Mouse (Mus musculus): ENCODE measurements at regions not wholly inside any gene's neighbourhood (a gene's known extent, or its start where the extent isn't known, plus 50 kb on each side); places are given as distances from the start of the nearest gene placed in this dataset.
A peak's percentile ranks its signal among the peaks of the same experiment; 100 is the strongest.

- H3K27me3 ChIP-seq (replicated peaks; ENCODE audit: control insufficient read depth, insufficient read depth, low read length), result no peaks in the 10 kb centered on the region
- no peak for DNase-seq
- 65% methylated on average over 11 of the region's 11 CpGs for WGBS
- no peak overlapping the region for H3K27ac ChIP-seq (ENCODE audit: insufficient read depth, low read depth, low read length)
- no peaks in the 10 kb centered on the region for H3K36me3 ChIP-seq (ENCODE audit: control insufficient read depth, insufficient read depth, low read length)
- H3K4me1 ChIP-seq (ENCODE audit: control insufficient read depth, insufficient read depth, low read length), result no peaks in the 10 kb centered on the region; the same call in 1 of the 2 replicates
- no peak overlapping the region for H3K4me3 ChIP-seq (ENCODE audit: insufficient read depth, low read depth, low read length)
- no peak for TF ChIP-seq CTCF (conservative IDR thresholded peaks at IDR 0.05; ENCODE audit: insufficient read depth, insufficient read length, low read depth, low read length)
- no peak for TF ChIP-seq POLR2A (IDR thresholded peaks at IDR 0.05; ENCODE audit: low read depth, low read length)
These were observed 195.8 kb downstream of the Pten start for GRCm38 (mm10) chr19:32952928-32953687.

GRCm38 (mm10) chr19:32954001-32954605 lies 196.8 kb downstream of the Pten start:
- H3K27ac ChIP-seq (ENCODE audit: insufficient read depth, low read depth, low read length), result no peak overlapping the region
- TF ChIP-seq CTCF (conservative IDR thresholded peaks at IDR 0.05; ENCODE audit: insufficient read depth, insufficient read length, low read depth, low read length), result peak; percentile 57
- TF ChIP-seq POLR2A (IDR thresholded peaks at IDR 0.05; ENCODE audit: low read depth, low read length), result no peak
- H3K4me1 ChIP-seq (ENCODE audit: control insufficient read depth, insufficient read depth, low read length), result no peaks in the 10 kb centered on the region; the same call in 1 of the 2 replicates
- peak; percentile 46 for DNase-seq
- H3K27me3 ChIP-seq (replicated peaks; ENCODE audit: control insufficient read depth, insufficient read depth, low read length), result no peaks in the 10 kb centered on the region
- H3K36me3 ChIP-seq (ENCODE audit: control insufficient read depth, insufficient read depth, low read length), result no peaks in the 10 kb centered on the region
- no peak overlapping the region for H3K4me3 ChIP-seq (ENCODE audit: insufficient read depth, low read depth, low read length)
- 47% methylated on average over 4 of the region's 4 CpGs for WGBS

- no peak overlapping the region for H3K27ac ChIP-seq (ENCODE audit: insufficient read depth, low read depth, low read length)
- no peak for DNase-seq
- no peaks in the 10 kb centered on the region for H3K36me3 ChIP-seq (ENCODE audit: control insufficient read depth, insufficient read depth, low read length)
- TF ChIP-seq CTCF (conservative IDR thresholded peaks at IDR 0.05; ENCODE audit: insufficient read depth, insufficient read length, low read depth, low read length) (no peak), POLR2A (IDR thresholded peaks at IDR 0.05; ENCODE audit: low read depth, low read length) (no peak)
- no peaks in the 10 kb centered on the region for H3K27me3 ChIP-seq (replicated peaks; ENCODE audit: control insufficient read depth, insufficient read depth, low read length)
- WGBS, result over 99% methylated on average over 3 of the region's 3 CpGs
- peaks cover 3% of the 10 kb centered on the region; the same call in 1 of the 2 replicates for H3K4me1 ChIP-seq (ENCODE audit: control insufficient read depth, insufficient read depth, low read length)
- no peak overlapping the region for H3K4me3 ChIP-seq (ENCODE audit: insufficient read depth, low read depth, low read length)
These were observed 197.6 kb downstream of the Pten start for GRCm38 (mm10) chr19:32954942-32955341.

GRCm38 (mm10) chr19:32956143-32956915 lies 199.0 kb downstream of the Pten start:
- Histone ChIP-seq H3K27me3 (replicated peaks; ENCODE audit: control insufficient read depth, insufficient read depth, low read length) (no peaks in the 10 kb centered on the region), H3K4me1 (ENCODE audit: control insufficient read depth, insufficient read depth, low read length) (peaks cover 3% of the 10 kb centered on the region; the same call in 1 of the 2 replicates), H3K27ac (ENCODE audit: insufficient read depth, low read depth, low read length) (no peak overlapping the region), H3K4me3 (ENCODE audit: insufficient read depth, low read depth, low read length) (no peak overlapping the region), H3K36me3 (ENCODE audit: control insufficient read depth, insufficient read depth, low read length) (no peaks in the 10 kb centered on the region)
- WGBS, result 30% methylated on average over 9 of the region's 9 CpGs
- DNase-seq, result no peak
- TF ChIP-seq POLR2A (IDR thresholded peaks at IDR 0.05; ENCODE audit: low read depth, low read length) (no peak), CTCF (conservative IDR thresholded peaks at IDR 0.05; ENCODE audit: insufficient read depth, insufficient read length, low read depth, low read length) (no peak)

- Histone ChIP-seq H3K36me3 (ENCODE audit: control insufficient read depth, insufficient read depth, low read length) (no peaks in the 10 kb centered on the region), H3K4me3 (ENCODE audit: insufficient read depth, low read depth, low read length) (peak overlapping the region; percentile 9; the same call in 1 of the 2 replicates), H3K27ac (ENCODE audit: insufficient read depth, low read depth, low read length) (no peak overlapping the region), H3K4me1 (ENCODE audit: control insufficient read depth, insufficient read depth, low read length) (peaks cover 3% of the 10 kb centered on the region; the same call in 1 of the 2 replicates), H3K27me3 (replicated peaks; ENCODE audit: control insufficient read depth, insufficient read depth, low read length) (no peaks in the 10 kb centered on the region)
- no peak for DNase-seq
- WGBS, result 20% methylated on average over 13 of the region's 13 CpGs
- TF ChIP-seq CTCF (conservative IDR thresholded peaks at IDR 0.05; ENCODE audit: insufficient read depth, insufficient read length, low read depth, low read length) (no peak), POLR2A (IDR thresholded peaks at IDR 0.05; ENCODE audit: low read depth, low read length) (no peak)
These were observed 199.7 kb downstream of the Pten start for GRCm38 (mm10) chr19:32956916-32957558.

- Histone ChIP-seq H3K27ac (ENCODE audit: insufficient read depth, low read depth, low read length) (no peak overlapping the region), H3K4me1 (ENCODE audit: control insufficient read depth, insufficient read depth, low read length) (peaks cover 3% of the 10 kb centered on the region; the same call in 1 of the 2 replicates), H3K27me3 (replicated peaks; ENCODE audit: control insufficient read depth, insufficient read depth, low read length) (no peaks in the 10 kb centered on the region), H3K36me3 (ENCODE audit: control insufficient read depth, insufficient read depth, low read length) (no peaks in the 10 kb centered on the region), H3K4me3 (ENCODE audit: insufficient read depth, low read depth, low read length) (no peak overlapping the region)
- DNase-seq, result no peak
- 85% methylated on average over 4 of the region's 4 CpGs for WGBS
- TF ChIP-seq POLR2A (IDR thresholded peaks at IDR 0.05; ENCODE audit: low read depth, low read length) (no peak), CTCF (conservative IDR thresholded peaks at IDR 0.05; ENCODE audit: insufficient read depth, insufficient read length, low read depth, low read length) (no peak)
These were observed 201.0 kb downstream of the Pten start for GRCm38 (mm10) chr19:32958276-32958675.
